Mouse (Mus musculus) midbrain, embryonic 11.5 days (tissue): ENCODE measurements around the gene Ifnl3. TPM values are rescaled to one million over a fixed set of nuclear protein-coding genes. Genes with fewer than 3 reads are reported as not detected.
"Not testable (repeated sequence)": the region's sequence is repeated elsewhere in the genome, so short reads cannot be mapped to it uniquely, and the experiment has no call there.

Experiments
- ATAC-seq: fragments of 200-750 bp; cut with Nextera tagmentation; 2 replicates; pipeline ENCODE4 v1.8.0; 2017; ENCODE audit warnings: moderate TSS enrichment, moderate library complexity; ENCODE audit not compliant: low FRiP score
- DNase-seq: peaks from one replicate; pipeline ENCODE4 v3.0.0; 2015; ENCODE audit warnings: low spot score; ENCODE audit errors: missing footprints
- H3K27ac ChIP-seq: fragments of 300-500 bp; sonication (generic); 2 replicates; pipeline ENCODE4 v1.5.1; 2014; ENCODE audit warnings: low read depth, low read length
- H3K27me3 ChIP-seq: fragments of 300-500 bp; sonication (generic); 2 replicates; pipeline ENCODE4 v1.6.1; 2014; ENCODE audit warnings: mild to moderate bottlenecking, low read length, moderate library complexity, mixed read lengths; ENCODE audit not compliant: control insufficient read depth, insufficient read depth
- H3K36me3 ChIP-seq: fragments of 300-500 bp; sonication (generic); 2 replicates; pipeline ENCODE4 v1.6.1; 2014; ENCODE audit warnings: mild to moderate bottlenecking, low read length, moderate library complexity, mixed read lengths; ENCODE audit not compliant: control insufficient read depth, insufficient read depth
- H3K4me1 ChIP-seq: fragments of 300-500 bp; sonication (generic); 2 replicates; pipeline ENCODE4 v1.6.1; 2014; ENCODE audit warnings: low read length; ENCODE audit not compliant: control insufficient read depth, insufficient read depth
- H3K4me2 ChIP-seq: fragments of 300-500 bp; sonication (generic); 2 replicates; pipeline ENCODE4 v1.6.1; 2014; ENCODE audit warnings: mild to moderate bottlenecking, moderate library complexity
- H3K4me3 ChIP-seq: fragments of 300-500 bp; sonication (generic); 2 replicates; pipeline ENCODE4 v1.5.1; 2014; ENCODE audit warnings: low read depth, low read length
- H3K9ac ChIP-seq: fragments of 300-500 bp; sonication (generic); 2 replicates; pipeline ENCODE4 v1.6.1; 2014; ENCODE audit warnings: low read length
- H3K9me3 ChIP-seq: fragments of 300-500 bp; sonication (generic); 2 replicates; pipeline ENCODE4 v1.6.1; 2016; ENCODE audit warnings: low read length; ENCODE audit not compliant: control insufficient read depth
- WGBS: fragments of 180-500 bp; shearing (Covaris S2); extraction: QIAGEN DNeasy Blood & Tissue Kit; methylation state at CpG from one replicate; pipeline ENCODE4 v1.1.7; 2014; 5-methylcytosine and 5-hydroxymethylcytosine counted together
- polyA plus RNA-seq: library from polyadenylated mRNA; unstranded; fragments of >200 nt; fragmentation: Nextera tagmentation; extraction: Ambion mirVana; gene quantifications from 2 replicates; pipeline ENCODE4 v1.2.1, GENCODE M21; 2014

Gene Ifnl3
- polyA plus RNA-seq, 1 experiment from 2014 or later, result not detected

DNA sequence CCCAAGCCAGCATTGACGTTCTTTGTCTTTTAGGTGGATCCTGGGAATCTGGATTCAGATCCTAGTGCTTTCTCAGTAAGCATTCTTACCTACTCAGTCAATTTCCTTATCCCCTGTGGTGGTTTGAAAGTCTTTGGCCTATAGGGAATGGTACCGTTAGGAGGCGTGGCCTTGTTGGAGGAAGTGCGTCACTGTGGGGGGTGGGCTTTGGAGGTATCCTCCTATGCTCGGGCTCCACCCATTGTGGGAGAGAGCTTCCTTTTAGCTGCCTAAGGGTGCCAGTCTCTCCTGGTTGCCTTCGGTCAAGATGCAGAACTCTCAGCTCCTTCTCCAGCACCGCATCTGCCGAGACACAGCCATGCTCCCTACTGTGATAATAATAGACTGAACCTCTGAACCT is 30.3 kb upstream of the Ifnl3 start:
- Histone ChIP-seq H3K36me3 (no peaks in the 10 kb centered on the region), H3K9me3 (no peaks in the 10 kb centered on the region), H3K4me1 (no peaks in the 10 kb centered on the region), H3K9ac (no peak overlapping the region), H3K4me3 (no peak overlapping the region), H3K27me3 (peaks cover 4% of the 10 kb centered on the region; the same call in 1 of the 2 replicates), H3K27ac (no peak overlapping the region), H3K4me2 (no peak overlapping the region)
- 90% methylated on average over 8 of the region's 8 CpGs for WGBS
- ATAC-seq (no peak), DNase-seq (no peak)

GRCm38 (mm10) chr7:28495426-28495825 is 27.2 kb upstream of the Ifnl3 start:
- DNase-seq (peak; percentile 88), ATAC-seq (peak; percentile 69; the same call in 1 of the 2 replicates)
- Histone ChIP-seq H3K27me3 (no peaks in the 10 kb centered on the region), H3K9me3 (no peaks in the 10 kb centered on the region), H3K4me2 (no peak overlapping the region), H3K27ac (no peak overlapping the region), H3K9ac (no peak overlapping the region), H3K36me3 (no peaks in the 10 kb centered on the region), H3K4me1 (no peaks in the 10 kb centered on the region), H3K4me3 (no peak overlapping the region)
- WGBS, result 46% methylated on average over 11 of the region's 11 CpGs

- WGBS, result 6% methylated on average over 5 of the region's 5 CpGs
- no peaks in the 10 kb centered on the region for H3K4me1 ChIP-seq
- no peak for ATAC-seq
- no peak overlapping the region for H3K9ac ChIP-seq
- H3K4me2 ChIP-seq, result no peak overlapping the region
- DNase-seq, result no peak
- H3K36me3 ChIP-seq, result no peaks in the 10 kb centered on the region
- H3K4me3 ChIP-seq, result no peak overlapping the region
- no peak overlapping the region for H3K27ac ChIP-seq
- no peaks in the 10 kb centered on the region for H3K27me3 ChIP-seq
- no peaks in the 10 kb centered on the region; the same call in 1 of the 2 replicates for H3K9me3 ChIP-seq
These were observed 17.1 kb upstream of the Ifnl3 start for GRCm38 (mm10) chr7:28505585-28505984.

- WGBS, result 86% methylated on average over 1 of the region's 2 CpGs
These were observed 13.5 kb upstream of the Ifnl3 start for GRCm38 (mm10) chr7:28509121-28509520.

DNA sequence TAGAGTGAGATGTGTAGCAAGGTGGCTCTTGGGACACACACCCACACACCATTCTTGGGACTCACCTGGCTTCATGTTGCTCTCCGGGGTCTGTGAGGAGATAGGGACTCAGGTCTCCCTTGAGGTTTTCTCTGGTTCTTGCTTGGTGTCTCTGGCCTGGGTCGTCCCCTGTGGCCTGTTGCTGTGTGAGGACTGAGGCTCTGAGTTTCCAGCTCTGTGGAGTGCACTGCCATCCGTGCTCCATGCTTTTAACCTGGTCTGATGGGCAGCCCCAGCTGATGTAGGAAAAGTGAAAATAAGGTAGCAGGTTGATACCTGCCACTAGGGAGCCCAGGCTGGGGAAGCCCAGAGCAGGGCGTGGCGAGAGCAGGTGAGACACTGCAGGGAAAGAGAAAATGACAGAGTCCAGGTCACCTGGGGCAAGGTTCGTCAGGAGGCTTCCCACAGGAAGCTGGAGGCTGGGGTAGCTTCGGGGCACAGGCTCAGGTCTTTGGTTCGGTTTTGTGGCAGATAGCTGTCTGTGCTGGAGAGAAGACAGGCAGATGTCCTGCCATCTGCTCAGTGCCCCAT is 12.1 kb upstream of the Ifnl3 start, which contains the start of gene Ifnl2:
TSS of gene Ifnl2 (minus strand) at position 51 of the 570 bp plus-strand sequence.
- 70% methylated on average over 8 of the region's 8 CpGs for WGBS

More at GRCm38 (mm10) chr7:28509121-28509520, 13.5 kb upstream of the Ifnl3 start:
- not testable (repeated sequence) for ATAC-seq, H3K4me3 ChIP-seq, H3K36me3 ChIP-seq, H3K27ac ChIP-seq, H3K4me2 ChIP-seq, H3K27me3 ChIP-seq, DNase-seq, H3K4me1 ChIP-seq, H3K9me3 ChIP-seq, H3K9ac ChIP-seq

GRCm38 (mm10) chr7:28511441-28511840 is 11.2 kb upstream of the Ifnl3 start:
- Histone ChIP-seq H3K4me1 (no peaks in the 10 kb centered on the region), H3K4me3 (no peak overlapping the region), H3K27ac (no peak overlapping the region), H3K36me3 (no peaks in the 10 kb centered on the region), H3K27me3 (no peaks in the 10 kb centered on the region), H3K9ac (no peak overlapping the region), H3K9me3 (no peaks in the 10 kb centered on the region), H3K4me2 (no peak overlapping the region)
- DNase-seq (no peak), ATAC-seq (no peak)
- WGBS, result 80% methylated on average over 8 of the region's 8 CpGs

More for the DNA sequence above, 12.1 kb upstream of the Ifnl3 start, which contains the start of gene Ifnl2:
- H3K4me1 ChIP-seq, H3K36me3 ChIP-seq, ATAC-seq, H3K4me3 ChIP-seq, DNase-seq, H3K4me2 ChIP-seq, H3K27ac ChIP-seq, H3K27me3 ChIP-seq, H3K9ac ChIP-seq, H3K9me3 ChIP-seq: not testable (repeated sequence)

GRCm38 (mm10) chr7:28527922-28528719 is 5.5 kb downstream of the Ifnl3 start:
- Histone ChIP-seq H3K4me1 (no peaks in the 10 kb centered on the region), H3K4me2 (no peak overlapping the region), H3K27ac (no peak overlapping the region), H3K27me3 (peaks cover 3% of the 10 kb centered on the region), H3K4me3 (no peak overlapping the region), H3K36me3 (no peaks in the 10 kb centered on the region), H3K9me3 (no peaks in the 10 kb centered on the region), H3K9ac (no peak overlapping the region)
- ATAC-seq, result peak; percentile 40; the same call in 1 of the 2 replicates
- 7% methylated on average over 19 of the region's 19 CpGs for WGBS
- peak; percentile 96 for DNase-seq

DNA sequence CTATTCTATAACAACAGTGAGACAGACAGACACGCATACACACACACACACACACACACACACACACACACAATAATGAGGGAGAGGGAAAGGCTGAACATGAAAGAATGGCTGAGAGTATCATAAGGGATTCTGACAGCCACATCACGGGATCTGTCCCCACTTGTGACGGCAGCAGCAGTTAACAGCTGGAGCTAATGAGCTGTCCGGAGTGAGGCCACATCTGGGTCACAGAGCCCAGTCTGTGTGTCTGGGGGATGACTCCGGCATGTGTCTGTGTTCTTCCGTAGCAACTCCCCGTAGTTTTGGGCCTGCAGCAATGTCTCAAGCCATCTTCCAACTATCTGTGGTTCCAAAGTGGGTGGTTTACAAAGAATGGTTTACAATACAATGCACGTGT is 9.4 kb downstream of the Ifnl3 start:
- H3K9me3 ChIP-seq, result no peaks in the 10 kb centered on the region
- DNase-seq, result no peak
- no peaks in the 10 kb centered on the region for H3K4me1 ChIP-seq
- peaks cover 3% of the 10 kb centered on the region for H3K27me3 ChIP-seq
- no peak overlapping the region for H3K27ac ChIP-seq
- H3K9ac ChIP-seq, result no peak overlapping the region
- no peak overlapping the region for H3K4me3 ChIP-seq
- no peak overlapping the region for H3K4me2 ChIP-seq
- ATAC-seq, result no peak
- WGBS, result 79% methylated on average over 8 of the region's 8 CpGs
- H3K36me3 ChIP-seq, result no peaks in the 10 kb centered on the region

DNA sequence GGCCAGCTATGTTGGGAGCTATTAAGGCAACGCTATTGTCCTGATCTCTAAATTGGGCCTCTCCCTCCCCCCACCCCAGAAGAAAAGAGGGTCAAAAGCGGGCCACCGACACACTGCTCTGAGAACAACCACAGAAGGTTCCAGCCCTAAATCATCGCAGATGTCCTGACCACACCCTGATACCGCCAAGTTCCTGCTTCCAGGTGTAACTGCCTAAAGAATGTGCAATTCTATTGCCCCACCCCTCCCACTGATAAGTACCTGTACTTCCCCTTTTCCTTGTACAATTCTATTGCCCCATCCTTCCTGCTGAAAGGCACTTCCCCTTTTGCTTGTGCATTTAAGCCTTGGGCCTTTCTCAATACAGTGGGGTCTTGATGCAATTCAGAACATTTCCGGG is 16.2 kb downstream of the Ifnl3 start:
- not testable (repeated sequence) for H3K27me3 ChIP-seq, H3K9ac ChIP-seq, ATAC-seq, DNase-seq, H3K4me3 ChIP-seq, H3K4me1 ChIP-seq, H3K9me3 ChIP-seq, H3K27ac ChIP-seq, H3K4me2 ChIP-seq, H3K36me3 ChIP-seq
- 89% methylated on average over 6 of the region's 6 CpGs for WGBS
